Mouse (Mus musculus) left cerebral cortex, postnatal 14 days (tissue): ENCODE data around the gene 4931440F15Rik. TPM values are rescaled to one million over a fixed set of nuclear protein-coding genes. Genes with fewer than 3 reads are reported as not detected.

ENCODE experiments used
- total RNA-seq, 2 experiments: library from RNA; stranded (reverse); gene quantifications; 2 replicates each; pipeline ENCODE4 v1.2.3; 2021

The 4931440F15Rik gene
- total RNA-seq, 2 experiments from 2014 or later, result 2.8 to 3.1 TPM

Other genes with a start within 250 kb of the 4931440F15Rik start
- gene Rtn4, start 132.7 kb downstream of the 4931440F15Rik start, total RNA-seq, result 100 to 1,000 TPM; 639 to 692 TPM
- 10 to 100 TPM; 26.2 to 32.4 TPM for gene Eml6, start 200.4 kb upstream of the 4931440F15Rik start, total RNA-seq